Comparison of ENCODE assay signal across 12 mouse cellular contexts in genomic region chr11:87973559-87974305, GRCm38 (mm10). TPM values are rescaled to one million over a fixed set of nuclear protein-coding genes. Genes with fewer than 3 reads are reported as not detected.
A peak's percentile ranks its signal among the peaks of the same experiment; 100 is the strongest.
DNase-seq lines count a peak whose midpoint lies in the region; ATAC-seq and TF ChIP-seq lines count a peak whose summit lies in the region.
"Had no signal": no experiment of that assay in that cellular context is flagged by ENCODE, and none has a peak within 500 bp of the region (broad histone marks: within the 10 kb centered on the region; RNA-seq: fewer than 3 reads in every experiment).

No protein-coding gene starts in this region.

- TF ChIP-seq EP300 in stomach, postnatal 0 days (optimal IDR thresholded peaks at IDR 0.05) = no peak

- H3K27ac ChIP-seq in embryonic facial prominence, embryonic 14.5 days (replicated peaks; ENCODE audit: low read depth, low read length) = no peak overlapping the region
- H3K27ac ChIP-seq in embryonic facial prominence, embryonic 10.5 days (replicated peaks) = no peak overlapping the region
- no peak overlapping the region for H3K27ac ChIP-seq in layer of hippocampus, adult 2 months
- no peak overlapping the region for H3K27ac ChIP-seq in stomach, postnatal 0 days (replicated peaks)
- H3K27ac ChIP-seq: midbrain, embryonic 15.5 days had no signal

- WGBS in embryonic facial prominence, embryonic 14.5 days = 40% methylated on average over 10 of the region's 10 CpGs
- WGBS in embryonic facial prominence, embryonic 10.5 days = 56% methylated on average over 10 of the region's 10 CpGs
- WGBS in stomach, postnatal 0 days = 39% methylated on average over 10 of the region's 10 CpGs

- H3K4me2 ChIP-seq in embryonic facial prominence, embryonic 14.5 days (ENCODE audit: low read depth, low read length) = no peak overlapping the region
- no peak overlapping the region for H3K4me2 ChIP-seq in stomach, postnatal 0 days (replicated peaks; ENCODE audit: low read depth)
- H3K4me2 ChIP-seq: midbrain, embryonic 15.5 days had no signal

- H3K27me3 ChIP-seq in embryonic facial prominence, embryonic 14.5 days (replicated peaks; ENCODE audit: control insufficient read depth, insufficient read depth, low read length) = no peaks in the 10 kb centered on the region
- no peaks in the 10 kb centered on the region for H3K27me3 ChIP-seq in embryonic facial prominence, embryonic 10.5 days (replicated peaks; ENCODE audit: low read depth, poor library complexity, severe bottlenecking)
- H3K27me3 ChIP-seq in stomach, postnatal 0 days (ENCODE audit: control insufficient read depth, insufficient read depth, low read length) = no peaks in the 10 kb centered on the region

- H3K4me3 ChIP-seq in embryonic facial prominence, embryonic 14.5 days (ENCODE audit: low read depth, low read length) = no peak overlapping the region
- H3K4me3 ChIP-seq in embryonic facial prominence, embryonic 10.5 days = no peak overlapping the region
- no peak overlapping the region for H3K4me3 ChIP-seq in layer of hippocampus, adult 2 months
- no peak overlapping the region for H3K4me3 ChIP-seq in stomach, postnatal 0 days (ENCODE audit: low read depth, low read length)
- H3K4me3 ChIP-seq: midbrain, embryonic 15.5 days had no signal

- no peaks in the 10 kb centered on the region for H3K4me1 ChIP-seq in embryonic facial prominence, embryonic 14.5 days (ENCODE audit: control insufficient read depth, insufficient read depth, low read length)
- peaks cover 8% of the 10 kb centered on the region; the same call in 1 of the 2 replicates for H3K4me1 ChIP-seq in embryonic facial prominence, embryonic 10.5 days
- no peaks in the 10 kb centered on the region for H3K4me1 ChIP-seq in stomach, postnatal 0 days (replicated peaks; ENCODE audit: control insufficient read depth, insufficient read depth)

- H3K9me3 ChIP-seq in embryonic facial prominence, embryonic 14.5 days (ENCODE audit: control insufficient read depth, low read length) = no peaks in the 10 kb centered on the region
- H3K9me3 ChIP-seq in embryonic facial prominence, embryonic 10.5 days = no peaks in the 10 kb centered on the region
- no peaks in the 10 kb centered on the region for H3K9me3 ChIP-seq in stomach, postnatal 0 days (ENCODE audit: control insufficient read depth, low read length)
- H3K9me3 ChIP-seq: midbrain, embryonic 15.5 days had no signal

- peak; percentile 16 for DNase-seq in embryonic facial prominence, embryonic 14.5 days (ENCODE audit: low spot score)
- DNase-seq in embryonic facial prominence, embryonic 10.5 days (ENCODE audit: low spot score) = no peak
- DNase-seq in layer of hippocampus, adult 2 months (ENCODE audit: low spot score in 2 of 2) = no peak
- no peak for DNase-seq in layer of hippocampus, adult 9-10 months (ENCODE audit: low spot score)
- DNase-seq in thymus, postnatal 14 days = peak; percentile 16
- no peak for DNase-seq in thymus, postnatal 4 days
- peak; percentile 26 for DNase-seq in stomach, postnatal 0 days (ENCODE audit: low spot score)
- no peak for DNase-seq in left cerebral cortex, adult 18-20 months (ENCODE audit: low spot score in 2 of 2)

- H3K36me3 ChIP-seq in embryonic facial prominence, embryonic 14.5 days (ENCODE audit: control insufficient read depth, insufficient read depth, low read length) = peaks cover 13% of the 10 kb centered on the region
- H3K36me3 ChIP-seq in embryonic facial prominence, embryonic 10.5 days (replicated peaks) = peaks cover 18% of the 10 kb centered on the region
- peaks cover 4% of the 10 kb centered on the region for H3K36me3 ChIP-seq in stomach, postnatal 0 days (ENCODE audit: control insufficient read depth, insufficient read depth, low read length)

- H3K9ac ChIP-seq in embryonic facial prominence, embryonic 14.5 days (ENCODE audit: low read depth, low read length) = no peak overlapping the region
- no peak overlapping the region for H3K9ac ChIP-seq in stomach, postnatal 0 days (ENCODE audit: low read length)
- H3K9ac ChIP-seq: midbrain, embryonic 15.5 days had no signal

- ATAC-seq in embryonic facial prominence, embryonic 14.5 days (ENCODE audit: low read depth) = no peak
- ATAC-seq in stomach, postnatal 0 days (ENCODE audit: low FRiP score, low TSS enrichment) = no peak

- TF ChIP-seq CTCF in layer of hippocampus, adult 2 months (conservative IDR thresholded peaks at IDR 0.05) = peak; percentile 31; the same call in 1 of the 2 replicates
- TF ChIP-seq CTCF in stomach, postnatal 0 days (IDR thresholded peaks at IDR 0.05; ENCODE audit: low read depth) = peak; percentile 68

RNA-seq across cellular contexts. Expression of gene Dynll2, which starts 13.6 kb away (rescaled TPM):
- 13.0 and 13.7 TPM in 2 replicates for polyA plus RNA-seq in embryonic facial prominence, embryonic 14.5 days (2014; fragmentation: Nextera tagmentation; extraction: Ambion mirVana)
- 27.0 and 28.2 TPM in 2 replicates for polyA plus RNA-seq in embryonic facial prominence, embryonic 10.5 days (2016; fragmentation: Nextera tagmentation; extraction: Ambion mirVana)
- total RNA-seq in layer of hippocampus, adult 2 months (2021) = 100 to 1,000 TPM; 447 to 467 TPM
- polyA plus RNA-seq in stomach, postnatal 0 days (2015; fragmentation: Nextera tagmentation; extraction: Ambion mirVana) = 14.7 and 14.8 TPM in 2 replicates
- 100 to 1,000 TPM; 636 to 646 TPM for total RNA-seq in left cerebral cortex, adult 18-20 months (2021)

RNA-seq across cellular contexts. Expression of gene Olfr464, which starts 53.0 kb away (rescaled TPM):
- polyA plus RNA-seq in embryonic facial prominence, embryonic 14.5 days (2014; fragmentation: Nextera tagmentation; extraction: Ambion mirVana) = 0.10 and 0.22 TPM in 2 replicates
- not detected in 2 replicates for polyA plus RNA-seq in embryonic facial prominence, embryonic 10.5 days (2016; fragmentation: Nextera tagmentation; extraction: Ambion mirVana)
- total RNA-seq in layer of hippocampus, adult 2 months (2021) = not detected
- polyA plus RNA-seq in stomach, postnatal 0 days (2015; fragmentation: Nextera tagmentation; extraction: Ambion mirVana) = not detected in 2 replicates
- total RNA-seq in left cerebral cortex, adult 18-20 months (2021) = 1 to 10 TPM in 1 of 2 experiments, under 1 TPM in 1; 0.77 to 2.0 TPM
- total RNA-seq: liver, adult 2 months had no signal
- polyA plus RNA-seq: hindbrain, embryonic 11.5 days; kidney, embryonic 16.5 days; liver, adult 2 months had no signal

Comparison
In these comparisons a context has a peak if more than half of its experiments do, and no peak if none do; other contexts are left out.
1. DNase-seq: peak in embryonic facial prominence, embryonic 14.5 days (single experiment), thymus, postnatal 14 days (single experiment) and stomach, postnatal 0 days (single experiment); none in embryonic facial prominence, embryonic 10.5 days (single experiment), layer of hippocampus, adult 2 months (0 of 2), layer of hippocampus, adult 9-10 months (single experiment), thymus, postnatal 4 days (single experiment) and left cerebral cortex, adult 18-20 months (0 of 2).